Mouse (Mus musculus): ENCODE data around the gene Cpxm2.

The Cpxm2 gene

GRCm38 (mm10) chr7:132025591-132025990, 128.9 kb downstream of the Cpxm2 start:
- DNase-seq (ENCODE audit: low spot score in 2 of 2), result no peak

GRCm38 (mm10) chr7:132015933-132016332, 138.6 kb downstream of the Cpxm2 start:
- DNase-seq (ENCODE audit: low spot score in 2 of 2), result no peak

GRCm38 (mm10) chr7:132015193-132015592, 139.3 kb downstream of the Cpxm2 start:
- no peak for DNase-seq (ENCODE audit: low spot score in 2 of 2)

GRCm38 (mm10) chr7:132013970-132014369, 140.6 kb downstream of the Cpxm2 start:
- no peak for DNase-seq (ENCODE audit: low spot score in 2 of 2)

GRCm38 (mm10) chr7:132012969-132013679, 141.4 kb downstream of the Cpxm2 start:
- DNase-seq (ENCODE audit: low spot score in 2 of 2), result no peak

- DNase-seq (ENCODE audit: low spot score in 2 of 2), result no peak
Measured at GRCm38 (mm10) chr7:132009002-132009401, 145.5 kb downstream of the Cpxm2 start.

GRCm38 (mm10) chr7:132005996-132006696, 148.4 kb downstream of the Cpxm2 start:
- no peak for DNase-seq (ENCODE audit: low spot score in 2 of 2)

GRCm38 (mm10) chr7:131992873-131993272, 161.7 kb downstream of the Cpxm2 start:
- no peak for DNase-seq (ENCODE audit: low spot score in 2 of 2)

GRCm38 (mm10) chr7:131992226-131992625, 162.3 kb downstream of the Cpxm2 start:
- no peak for DNase-seq (ENCODE audit: low spot score in 2 of 2)

GRCm38 (mm10) chr7:131989056-131989455, 165.5 kb downstream of the Cpxm2 start:
- DNase-seq (ENCODE audit: low spot score in 2 of 2), result no peak

All from frontal cortex, postnatal 25 days (tissue).